Mouse (Mus musculus) neural tube, embryonic 11.5 days (tissue): Measurements from ENCODE around the gene 2610528A11Rik. TPM values are rescaled to one million over a fixed set of nuclear protein-coding genes. Genes with fewer than 3 reads are reported as not detected.

Experiments
- ATAC-seq: fragments of 200-750 bp; cut with Nextera tagmentation; 2 replicates; pipeline ENCODE4 v1.8.0; 2017; ENCODE audit warnings: moderate number of reproducible peaks, mild to moderate bottlenecking, moderate TSS enrichment, moderate library complexity; ENCODE audit not compliant: insufficient read depth, low FRiP score, low TSS enrichment
- DNase-seq: peaks from one replicate; pipeline ENCODE4 v3.0.0-alpha.2; 2015; ENCODE audit warnings: low spot score
- H3K27ac ChIP-seq: fragments of 300-500 bp; sonication (generic); 2 replicates; pipeline ENCODE4 v1.5.1; 2014; ENCODE audit warnings: low read depth, mild to moderate bottlenecking, low read length
- H3K27me3 ChIP-seq: fragments of 300-500 bp; sonication (generic); 2 replicates; pipeline ENCODE4 v1.6.1; 2014; ENCODE audit warnings: mild to moderate bottlenecking, low read length, mixed read lengths; ENCODE audit not compliant: control insufficient read depth, insufficient read depth
- H3K36me3 ChIP-seq: fragments of 300-500 bp; sonication (generic); 2 replicates; pipeline ENCODE4 v1.6.1; 2014; ENCODE audit warnings: mild to moderate bottlenecking, low read length, moderate library complexity, mixed read lengths; ENCODE audit not compliant: control insufficient read depth, insufficient read depth
- H3K4me1 ChIP-seq: fragments of 300-500 bp; sonication (generic); 2 replicates; pipeline ENCODE4 v1.6.1; 2014; ENCODE audit warnings: low read length, mixed read lengths; ENCODE audit not compliant: control insufficient read depth, insufficient read depth
- H3K4me2 ChIP-seq: fragments of 300-500 bp; sonication (generic); 2 replicates; pipeline ENCODE4 v1.6.1; 2014; ENCODE audit warnings: low read depth, mild to moderate bottlenecking, moderate library complexity
- H3K4me3 ChIP-seq: fragments of 300-500 bp; sonication (generic); 2 replicates; pipeline ENCODE4 v1.5.1; 2014; ENCODE audit warnings: low read depth, low read length
- H3K9ac ChIP-seq: fragments of 300-500 bp; sonication (generic); 2 replicates; pipeline ENCODE4 v1.6.1; 2014; ENCODE audit warnings: mild to moderate bottlenecking, low read length
- H3K9me3 ChIP-seq: fragments of 300-500 bp; sonication (generic); 2 replicates; pipeline ENCODE4 v1.6.1; 2016; ENCODE audit warnings: low read length; ENCODE audit not compliant: control insufficient read depth
- WGBS: fragments of 180-500 bp; shearing (Covaris S2); extraction: QIAGEN DNeasy Blood & Tissue Kit; methylation state at CpG from one replicate; pipeline ENCODE4 v1.1.7; 2014; 5-methylcytosine and 5-hydroxymethylcytosine counted together
- polyA plus RNA-seq: library from polyadenylated mRNA; unstranded; fragments of >200 nt; fragmentation: Nextera tagmentation; extraction: Ambion mirVana; gene quantifications from 2 replicates; pipeline ENCODE4 v1.2.1, GENCODE M21; 2014

Gene 2610528A11Rik
- polyA plus RNA-seq, 1 experiment from 2014 or later: not detected

DNA sequence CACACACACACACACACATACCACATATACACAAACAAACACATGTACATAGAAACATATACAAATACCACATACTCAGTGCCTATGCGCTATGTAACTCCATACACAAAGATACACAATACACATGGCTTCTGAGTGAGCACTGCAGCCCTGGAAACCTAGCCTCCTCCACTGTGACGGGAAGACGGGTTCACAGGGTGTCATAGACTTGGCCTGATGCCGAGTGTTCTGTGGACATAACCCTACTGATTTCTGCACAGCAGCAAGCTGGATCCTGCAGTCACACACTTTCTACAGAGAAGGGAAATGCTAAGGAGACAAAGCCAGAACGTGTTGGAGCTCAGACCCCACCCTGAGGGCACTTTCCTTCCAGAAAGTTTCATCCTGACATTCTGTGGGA, 9.1 kb downstream of the 2610528A11Rik start:
- H3K27ac ChIP-seq: no peak overlapping the region
- H3K9me3 ChIP-seq: no peaks in the 10 kb centered on the region
- no peak overlapping the region for H3K4me2 ChIP-seq
- no peak for DNase-seq
- no peaks in the 10 kb centered on the region for H3K36me3 ChIP-seq
- H3K9ac ChIP-seq: no peak overlapping the region
- H3K4me3 ChIP-seq: no peak overlapping the region
- WGBS: 71% methylated on average over 5 of the region's 5 CpGs
- no peaks in the 10 kb centered on the region for H3K4me1 ChIP-seq
- H3K27me3 ChIP-seq: no peaks in the 10 kb centered on the region
- no peak for ATAC-seq

GRCm38 (mm10) chr14:37102484-37102883, 11.3 kb downstream of the 2610528A11Rik start:
- Histone ChIP-seq H3K36me3 (no peaks in the 10 kb centered on the region), H3K9me3 (no peaks in the 10 kb centered on the region), H3K4me1 (peaks cover 2% of the 10 kb centered on the region; the same call in 1 of the 2 replicates), H3K4me3 (no peak overlapping the region), H3K27me3 (no peaks in the 10 kb centered on the region), H3K4me2 (no peak overlapping the region), H3K9ac (no peak overlapping the region), H3K27ac (no peak overlapping the region)
- 77% methylated on average over 3 of the region's 3 CpGs for WGBS
- DNase-seq: no peak
- ATAC-seq: no peak

GRCm38 (mm10) chr14:37101531-37101930, 12.3 kb downstream of the 2610528A11Rik start:
- WGBS: 93% methylated on average over 5 of the region's 5 CpGs
- DNase-seq (no peak), ATAC-seq (no peak)
- H3K4me3 ChIP-seq: no peak overlapping the region
- H3K9me3 ChIP-seq: no peaks in the 10 kb centered on the region
- H3K36me3 ChIP-seq: no peaks in the 10 kb centered on the region
- no peaks in the 10 kb centered on the region for H3K27me3 ChIP-seq
- no peak overlapping the region for H3K4me2 ChIP-seq
- H3K9ac ChIP-seq: no peak overlapping the region
- peaks cover 2% of the 10 kb centered on the region; the same call in 1 of the 2 replicates for H3K4me1 ChIP-seq
- H3K27ac ChIP-seq: no peak overlapping the region

DNA sequence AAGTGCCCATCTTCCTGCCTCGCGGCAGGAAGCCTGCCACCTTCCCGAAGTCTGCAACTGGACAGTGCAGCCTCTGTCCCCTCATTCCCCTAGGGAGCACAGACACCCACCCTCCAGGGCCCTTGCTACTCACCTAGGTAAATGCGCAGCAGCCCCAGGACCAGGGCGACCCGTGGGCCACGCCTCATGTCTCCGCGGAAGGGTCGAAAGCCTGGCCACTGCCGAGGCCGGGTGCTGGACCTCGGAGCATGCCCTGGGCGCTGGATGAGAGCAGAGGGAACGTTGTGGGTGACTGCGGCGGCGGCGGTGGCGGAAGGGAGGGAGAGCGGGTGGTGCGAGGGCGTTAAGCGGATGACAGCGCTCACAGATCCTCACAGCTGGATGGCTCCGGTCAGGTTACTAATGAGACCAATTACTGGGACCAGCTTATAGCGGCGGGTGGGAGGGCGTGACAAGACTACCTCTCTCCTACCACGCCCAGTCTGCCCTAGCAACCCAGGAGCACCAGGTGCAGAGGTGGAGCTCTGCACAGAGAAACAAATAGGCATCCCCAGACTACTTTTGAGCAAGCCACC, 15.8 kb downstream of the 2610528A11Rik start, which contains the start of gene Cdhr1:
Gene Cdhr1 (minus strand): TSS at position 392 of the 575 bp plus-strand sequence.
- WGBS: under 1% methylated on average over 22 of the region's 30 CpGs
- peaks cover 2% of the 10 kb centered on the region; the same call in 1 of the 2 replicates for H3K4me1 ChIP-seq
- no peaks in the 10 kb centered on the region for H3K36me3 ChIP-seq
- no peak within 1 kb of the TSS for H3K27ac ChIP-seq
- peak; percentile 41 for DNase-seq
- H3K4me3 ChIP-seq: peak within 1 kb of the TSS; percentile 33
- no peaks in the 10 kb centered on the region for H3K9me3 ChIP-seq
- H3K9ac ChIP-seq: peak within 1 kb of the TSS; percentile 48
- ATAC-seq: peak; percentile 67
- H3K4me2 ChIP-seq: peak within 1 kb of the TSS; percentile 65
- no peaks in the 10 kb centered on the region for H3K27me3 ChIP-seq

- no peaks in the 10 kb centered on the region for H3K9me3 ChIP-seq
- H3K27me3 ChIP-seq: no peaks in the 10 kb centered on the region
- H3K4me2 ChIP-seq: no peak overlapping the region
- H3K36me3 ChIP-seq: no peaks in the 10 kb centered on the region
- no peak overlapping the region for H3K9ac ChIP-seq
- H3K27ac ChIP-seq: no peak overlapping the region
- peaks cover 2% of the 10 kb centered on the region; the same call in 1 of the 2 replicates for H3K4me1 ChIP-seq
- no peak overlapping the region for H3K4me3 ChIP-seq
- no peak for ATAC-seq
- no peak for DNase-seq
- 83% methylated on average over 4 of the region's 4 CpGs for WGBS
These were observed 18.3 kb downstream of the 2610528A11Rik start for GRCm38 (mm10) chr14:37095556-37095955.

DNA sequence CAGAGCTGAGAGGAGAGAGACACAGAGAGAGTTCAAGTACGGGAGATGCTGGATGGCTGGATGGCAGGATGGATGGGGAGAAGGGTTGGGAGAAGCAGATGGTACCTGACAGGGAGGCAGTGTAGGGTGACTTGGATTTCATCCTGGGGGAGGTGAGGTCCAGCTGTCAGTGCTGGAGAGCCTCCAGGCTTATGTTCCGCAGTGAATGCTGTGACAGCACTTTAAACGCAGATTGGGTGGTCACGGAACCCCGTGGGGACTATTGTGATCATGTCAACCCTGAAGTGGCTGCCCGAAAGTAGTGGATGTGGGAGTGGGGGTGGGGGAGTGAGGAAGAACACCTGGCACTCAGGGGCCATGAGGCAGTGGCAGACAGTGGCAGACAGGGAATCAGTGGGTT, 19.4 kb downstream of the 2610528A11Rik start:
- DNase-seq: no peak
- 75% methylated on average over 6 of the region's 6 CpGs for WGBS
- ATAC-seq: no peak

GRCm38 (mm10) chr14:37083755-37084154, 30.1 kb downstream of the 2610528A11Rik start:
- no peaks in the 10 kb centered on the region for H3K4me1 ChIP-seq
- no peak overlapping the region for H3K9ac ChIP-seq
- no peak overlapping the region for H3K4me3 ChIP-seq
- no peaks in the 10 kb centered on the region for H3K9me3 ChIP-seq
- no peak overlapping the region for H3K4me2 ChIP-seq
- DNase-seq: no peak
- H3K36me3 ChIP-seq: no peaks in the 10 kb centered on the region
- whole genome bisulfite sequencing: 48% methylated on average over 4 of the region's 4 CpGs
- ATAC-seq: no peak
- no peaks in the 10 kb centered on the region for H3K27me3 ChIP-seq
- no peak overlapping the region for H3K27ac ChIP-seq

More for the DNA sequence above, 19.4 kb downstream of the 2610528A11Rik start:
- Histone ChIP-seq H3K9ac (no peak overlapping the region), H3K4me1 (peaks cover 2% of the 10 kb centered on the region; the same call in 1 of the 2 replicates), H3K4me2 (no peak overlapping the region), H3K4me3 (no peak overlapping the region), H3K36me3 (no peaks in the 10 kb centered on the region), H3K27ac (no peak overlapping the region), H3K9me3 (no peaks in the 10 kb centered on the region), H3K27me3 (no peaks in the 10 kb centered on the region)

DNA sequence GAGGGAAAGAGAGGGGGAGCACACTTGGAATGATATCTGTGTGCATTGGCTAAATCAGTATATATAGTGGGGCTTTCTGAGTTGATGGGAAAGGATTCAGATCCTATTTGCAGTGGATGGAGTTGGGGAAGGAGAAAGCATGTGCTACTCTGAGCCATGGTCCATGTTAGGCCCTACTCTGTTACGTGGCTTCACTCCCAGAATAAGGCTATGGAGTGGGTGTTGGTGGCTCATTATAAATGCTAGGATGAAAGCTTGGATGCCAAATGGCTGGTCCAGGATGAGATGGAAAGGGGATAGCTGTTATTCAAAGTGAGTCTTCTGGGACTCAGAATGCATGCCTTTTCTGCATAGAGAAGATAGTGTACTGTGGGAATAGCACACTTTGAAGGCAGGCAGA, 33.1 kb downstream of the 2610528A11Rik start:
- Histone ChIP-seq H3K27me3 (no peaks in the 10 kb centered on the region), H3K27ac (no peak overlapping the region), H3K4me1 (no peaks in the 10 kb centered on the region), H3K4me2 (no peak overlapping the region), H3K4me3 (no peak overlapping the region), H3K36me3 (no peaks in the 10 kb centered on the region), H3K9me3 (no peaks in the 10 kb centered on the region), H3K9ac (no peak overlapping the region)
- WGBS: 78% methylated on average over 1 of the region's 1 CpGs
- DNase-seq: no peak
- ATAC-seq: no peak

GRCm38 (mm10) chr14:37068516-37068915, 45.3 kb downstream of the 2610528A11Rik start:
- Histone ChIP-seq H3K9ac (no peak overlapping the region), H3K4me2 (no peak overlapping the region), H3K27ac (no peak overlapping the region)

More at GRCm38 (mm10) chr14:37068516-37068915, 45.3 kb downstream of the 2610528A11Rik start:
- no peaks in the 10 kb centered on the region for H3K36me3 ChIP-seq
- H3K4me3 ChIP-seq: no peak overlapping the region
- no peaks in the 10 kb centered on the region for H3K4me1 ChIP-seq
- no peaks in the 10 kb centered on the region for H3K9me3 ChIP-seq
- whole genome bisulfite sequencing: 19% methylated on average over 9 of the region's 9 CpGs
- ATAC-seq: no peak
- DNase-seq: peak; percentile 58
- H3K27me3 ChIP-seq: no peaks in the 10 kb centered on the region
